Mouse (Mus musculus): ENCODE data around the gene Msmb. TPM values are rescaled to one million over a fixed set of nuclear protein-coding genes. Genes with fewer than 3 reads are reported as not detected.
"Not testable (repeated sequence)": the region's sequence is repeated elsewhere in the genome, so short reads cannot be mapped to it uniquely, and the experiment has no call there.

Msmb gene
- total RNA-seq, 2 experiments from 2014 or later = not detected

DNA sequence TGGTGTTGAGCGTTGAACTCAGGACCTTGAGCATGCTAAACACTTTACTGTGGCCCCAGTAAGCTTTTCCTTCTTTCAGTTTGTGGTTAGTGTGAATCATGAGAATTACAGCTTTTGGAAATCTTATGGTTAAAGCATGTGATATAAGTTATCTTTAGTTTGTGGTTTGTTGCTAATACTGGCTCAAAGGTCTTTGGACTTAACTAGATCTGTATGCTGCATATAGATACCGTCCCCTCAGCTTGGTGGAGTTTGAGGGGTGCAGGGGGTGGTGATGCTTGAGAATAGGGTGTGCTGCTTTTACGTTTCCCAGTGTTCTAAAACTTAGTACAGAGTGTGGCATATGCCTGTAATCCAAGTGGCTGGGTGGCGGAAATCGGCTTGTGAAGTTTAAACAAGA lies 25.5 kb downstream of the Msmb start:
- DNase-seq = no peak
- intact Hi-C loops (cut with DNase I; ENCODE audit: low total_unique reads) = no loop called here

DNA sequence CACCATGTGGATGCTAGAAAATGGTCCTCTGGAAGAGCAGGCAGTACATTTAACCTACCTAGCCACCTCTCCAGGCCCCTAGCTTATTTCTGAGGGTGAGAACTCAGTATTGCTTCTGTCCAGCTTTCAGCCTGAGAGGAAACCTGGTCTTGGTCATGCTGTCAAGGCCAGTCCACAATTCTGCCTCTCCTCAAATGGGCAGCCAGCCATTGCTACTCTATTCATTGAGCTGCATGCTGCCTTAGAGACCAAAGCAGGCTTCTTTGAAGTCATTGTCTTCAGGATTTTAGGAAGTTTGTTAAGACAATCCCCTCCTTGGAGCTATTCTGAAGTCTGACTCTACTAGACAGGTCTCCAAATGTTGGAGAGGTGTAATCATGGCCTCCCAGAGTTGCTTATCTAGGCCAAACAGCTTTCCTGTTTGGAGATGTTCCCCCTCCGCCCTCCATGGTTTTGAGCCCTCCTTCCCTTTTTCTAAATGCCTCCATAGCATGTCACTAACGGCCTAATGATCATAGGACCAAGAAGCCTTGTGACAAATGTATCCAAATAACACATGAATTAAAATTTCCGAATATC lies 26.9 kb downstream of the Msmb start:
- DNase-seq = no peak
- intact Hi-C loops (cut with DNase I; ENCODE audit: low total_unique reads) = no loop called here

- DNase-seq = no peak
- intact Hi-C loops (cut with DNase I; ENCODE audit: low total_unique reads) = no loop called here
Observed at GRCm38 (mm10) chr14:32170137-32170536, 28.3 kb downstream of the Msmb start.

DNA sequence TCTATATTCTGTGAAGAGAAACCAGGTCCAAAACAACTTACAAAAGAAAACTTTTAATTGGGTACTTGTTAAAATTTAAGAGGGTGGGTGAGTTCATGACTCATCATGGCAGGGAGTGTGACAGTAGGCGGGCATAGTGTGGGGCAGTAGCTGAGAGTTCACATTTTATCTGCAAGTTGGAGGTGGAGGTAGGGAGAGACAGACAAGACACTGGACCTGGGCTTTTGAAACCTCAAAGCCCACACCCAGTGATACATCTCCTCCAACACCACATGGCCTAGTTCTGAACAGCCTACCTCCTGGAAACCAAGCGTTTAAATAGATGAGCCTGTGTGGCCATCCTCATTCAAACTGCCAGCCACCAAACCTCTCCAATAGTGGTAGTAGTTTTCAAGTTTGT lies 33.5 kb downstream of the Msmb start:
- intact Hi-C loops (cut with DNase I; ENCODE audit: low total_unique reads) = no loop called here
- DNase-seq = no peak

DNA sequence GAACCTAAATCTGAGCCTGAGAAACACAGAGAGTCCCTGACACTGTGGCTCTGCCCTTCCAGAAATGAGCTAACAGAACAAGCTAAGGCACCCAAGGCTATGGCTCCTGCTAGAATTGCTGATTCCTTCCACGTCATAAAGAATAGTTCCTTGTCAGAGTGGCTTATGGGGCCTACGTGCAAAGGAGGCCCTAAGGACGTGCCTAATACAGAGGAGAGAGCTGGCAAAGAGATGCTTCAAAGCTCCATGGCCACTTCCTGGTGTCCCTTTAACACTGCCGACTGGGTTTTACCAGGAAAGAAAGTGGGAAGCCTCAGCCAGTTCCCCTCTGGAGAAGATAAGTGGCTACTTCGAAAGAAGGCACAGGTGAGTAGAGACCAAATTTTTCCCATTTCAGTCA lies 34.8 kb downstream of the Msmb start:
- DNase-seq; intact Hi-C loops (cut with DNase I; ENCODE audit: low total_unique reads): not testable (repeated sequence)

- intact Hi-C loops (cut with DNase I; ENCODE audit: low total_unique reads) = no loop called here
- DNase-seq = no peak
Observed at GRCm38 (mm10) chr14:32179393-32180195, 37.8 kb downstream of the Msmb start.

- intact Hi-C loops (cut with DNase I; ENCODE audit: low total_unique reads) = no loop called here
- DNase-seq = no peak
Observed at GRCm38 (mm10) chr14:32180861-32181260, 39.0 kb downstream of the Msmb start.

GRCm38 (mm10) chr14:32183846-32184245 lies 42.0 kb downstream of the Msmb start:
- no peak for DNase-seq

GRCm38 (mm10) chr14:32190627-32191391 lies 49.0 kb downstream of the Msmb start:
- DNase-seq = no peak
- intact Hi-C loops (cut with DNase I; ENCODE audit: low total_unique reads) = no loop called here

More at GRCm38 (mm10) chr14:32183846-32184245, 42.0 kb downstream of the Msmb start:
- intact Hi-C loops (cut with DNase I; ENCODE audit: low total_unique reads) = no loop called here

DNA sequence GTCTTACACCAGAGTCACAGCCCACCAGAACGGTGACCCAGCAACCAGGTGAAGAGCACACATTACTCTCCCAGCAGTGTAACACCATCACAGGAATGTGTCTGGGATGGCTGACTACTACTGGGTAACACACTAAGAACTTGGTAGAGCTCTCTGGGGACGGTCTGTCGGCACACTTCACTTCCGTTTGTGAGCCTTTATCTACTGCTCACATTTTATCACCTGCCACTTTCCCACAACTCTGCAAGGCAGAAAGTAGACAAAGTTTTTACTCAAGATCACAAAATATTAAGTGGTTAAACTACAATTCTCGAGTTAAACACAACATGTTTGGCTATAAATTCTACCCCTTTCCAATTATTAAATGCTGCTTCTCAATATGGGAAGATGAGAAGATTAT lies 50.1 kb downstream of the Msmb start:
- no peak for DNase-seq
- intact Hi-C loops (cut with DNase I; ENCODE audit: low total_unique reads) = no loop called here

GRCm38 (mm10) chr14:32192437-32192836 lies 50.6 kb downstream of the Msmb start:
- intact Hi-C loops (cut with DNase I; ENCODE audit: low total_unique reads) = no loop called here
- peak; percentile 54 for DNase-seq

GRCm38 (mm10) chr14:32193557-32193956 lies 51.7 kb downstream of the Msmb start:
- intact Hi-C loops (cut with DNase I; ENCODE audit: low total_unique reads) = not testable (repeated sequence)

GRCm38 (mm10) chr14:32201354-32201753 lies 59.5 kb downstream of the Msmb start:
- no peak for DNase-seq
- intact Hi-C loops (cut with DNase I; ENCODE audit: low total_unique reads) = no loop called here

More at GRCm38 (mm10) chr14:32193557-32193956, 51.7 kb downstream of the Msmb start:
- not testable (repeated sequence) for DNase-seq

- intact Hi-C loops (cut with DNase I; ENCODE audit: low total_unique reads) = no loop called here
- DNase-seq = peak; percentile 91
Observed at GRCm38 (mm10) chr14:32201791-32202451, 60.1 kb downstream of the Msmb start, which contains the start of the genes Timm23 and Parg. Timm23 (minus strand) TSS chr14:32201898. Parg (plus strand) TSS chr14:32201949.

Other genes starting within 250 kb of the Msmb start
- gene Galnt15, start 113.0 kb upstream of the Msmb start, total RNA-seq (2021) = 10 to 100 TPM; 12.9 to 13.5 TPM
- 10 to 100 TPM; 19.6 to 23.9 TPM for gene Oxnad1, start 56.6 kb upstream of the Msmb start, total RNA-seq (2021)
- gene Dph3, start 56.3 kb upstream of the Msmb start, total RNA-seq (2021) = 10 to 100 TPM; 79.4 to 81.1 TPM
- 10 to 100 TPM; 46.7 to 51.1 TPM for gene Ncoa4, start 17.8 kb downstream of the Msmb start, total RNA-seq (2021)
- 100 to 1,000 TPM; 145 to 160 TPM for gene Timm23, start 59.9 kb downstream of the Msmb start, total RNA-seq (2021)
- gene Parg, start 59.9 kb downstream of the Msmb start, total RNA-seq (2021) = 10 to 100 TPM; 15.1 to 19.0 TPM
- gene Ogdhl, start 180.0 kb downstream of the Msmb start, total RNA-seq (2021) = 1 to 10 TPM in 1 of 2 experiments, under 1 TPM in 1; 0.82 to 1.3 TPM
- not detected for gene 1700024G13Rik, start 246.4 kb downstream of the Msmb start, total RNA-seq (2021)

Measured in gastrocnemius, postnatal 14 days (tissue).